Mouse (Mus musculus) erythroblast, embryonic 14.5 days (primary cell): ENCODE measurements around the gene Gcnt7.

Source experiments
- GATA1 ChIP-seq: IDR thresholded peaks from 2 replicates; pipeline ENCODE4 v1.6.1; 2012; ENCODE audit warnings: low read length, inconsistent platforms, mixed read lengths
- TAL1 ChIP-seq: IDR thresholded peaks from 3 replicates; pipeline ENCODE4 v1.6.1; 2012; ENCODE audit warnings: low read length, inconsistent platforms, mixed read lengths

DNA sequence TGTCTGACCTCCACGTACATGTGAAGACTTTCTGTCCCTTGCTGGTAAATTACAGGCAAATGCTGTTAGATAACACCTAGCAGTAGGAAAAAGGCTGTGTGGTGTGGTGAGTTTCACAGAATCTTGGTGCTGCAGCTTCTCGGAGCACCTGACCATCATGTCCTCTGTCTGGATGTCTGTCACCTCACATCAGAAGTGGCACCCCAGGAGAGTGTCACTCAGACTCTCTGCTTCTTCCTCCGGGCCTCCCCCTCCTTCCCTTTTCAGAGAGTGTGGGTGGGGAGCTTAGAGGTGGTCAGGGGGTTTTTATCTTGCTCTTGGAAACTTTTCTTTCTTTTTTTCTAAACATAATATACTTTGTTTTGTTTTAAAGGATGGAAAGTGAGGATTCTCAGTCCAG lies 53.4 kb downstream of the Gcnt7 start:
- TF ChIP-seq GATA1, result no peak
- TF ChIP-seq TAL1, result no peak
